Mouse (Mus musculus): Measurements from ENCODE around the gene Fmo9. TPM values are rescaled to one million over a fixed set of nuclear protein-coding genes. Genes with fewer than 3 reads are reported as not detected.

Fmo9 gene
- polyA plus RNA-seq (2012; rRNA removed): not detected in 2 replicates

DNA sequence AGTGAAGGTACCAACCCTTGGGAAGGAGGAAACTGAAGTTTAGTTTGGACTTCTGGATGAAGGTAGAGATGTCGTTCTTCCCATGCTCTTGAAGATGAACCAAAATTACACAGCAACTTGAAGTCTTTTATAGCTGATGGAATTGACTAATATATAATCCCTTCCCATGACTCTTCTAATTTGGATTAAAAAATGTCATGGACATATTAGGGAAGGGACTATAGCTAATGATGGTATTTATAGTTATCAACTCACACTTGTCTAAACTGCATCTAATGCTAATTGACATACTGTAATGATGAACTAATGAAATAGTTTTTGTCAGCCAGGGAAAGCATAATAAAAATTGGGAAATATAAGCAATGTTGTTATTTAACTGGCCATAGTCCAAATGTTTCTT is at the start of gene Fmo9:
TSS of gene Fmo9 (minus strand) at position 101 of the 400 bp plus-strand sequence.
- no peak for DNase-seq (ENCODE audit: low read depth)
- TF ChIP-seq POLR2A (IDR thresholded peaks at IDR 0.05; ENCODE audit: borderline replicate concordance, extremely low read depth, insufficient read depth, insufficient read length, poor library complexity, severe bottlenecking) (no peak), CTCF (IDR thresholded peaks at IDR 0.05; ENCODE audit: borderline replicate concordance, extremely low read depth, insufficient read depth, insufficient read length) (no peak)

- TF ChIP-seq POLR2A (IDR thresholded peaks at IDR 0.05; ENCODE audit: borderline replicate concordance, extremely low read depth, insufficient read depth, insufficient read length, poor library complexity, severe bottlenecking): no peak
- no peak for TF ChIP-seq CTCF (IDR thresholded peaks at IDR 0.05; ENCODE audit: borderline replicate concordance, extremely low read depth, insufficient read depth, insufficient read length)
- no peak for DNase-seq (ENCODE audit: low read depth)
These were observed 49.2 kb upstream of the Fmo9 start for GRCm38 (mm10) chr1:166730886-166731285.

GRCm38 (mm10) chr1:166730215-166730614 is 48.6 kb upstream of the Fmo9 start:
- TF ChIP-seq POLR2A (IDR thresholded peaks at IDR 0.05; ENCODE audit: borderline replicate concordance, extremely low read depth, insufficient read depth, insufficient read length, poor library complexity, severe bottlenecking) (no peak), CTCF (IDR thresholded peaks at IDR 0.05; ENCODE audit: borderline replicate concordance, extremely low read depth, insufficient read depth, insufficient read length) (no peak)

DNA sequence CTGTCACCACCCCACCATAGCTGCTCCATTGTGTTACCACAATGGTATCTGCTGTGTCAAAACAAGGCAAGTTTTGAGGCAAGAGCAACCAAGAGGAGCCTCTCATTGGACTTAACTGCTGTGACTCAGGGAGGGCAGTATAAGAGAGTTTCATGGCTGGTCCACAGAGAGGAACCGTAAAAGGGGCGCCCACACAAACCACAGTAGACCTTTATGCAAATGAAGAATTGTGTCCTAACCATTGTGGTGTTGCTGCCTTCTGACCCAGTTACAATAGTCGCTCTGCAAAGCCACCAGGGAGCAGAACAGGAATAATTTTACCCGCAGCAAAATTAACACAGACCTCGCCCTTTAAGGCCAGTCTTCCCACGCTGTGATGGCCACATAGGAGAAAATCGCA is 29.2 kb upstream of the Fmo9 start:
- TF ChIP-seq CTCF (IDR thresholded peaks at IDR 0.05; ENCODE audit: borderline replicate concordance, extremely low read depth, insufficient read depth, insufficient read length): no peak
- TF ChIP-seq POLR2A (IDR thresholded peaks at IDR 0.05; ENCODE audit: borderline replicate concordance, extremely low read depth, insufficient read depth, insufficient read length, poor library complexity, severe bottlenecking): no peak
- DNase-seq (ENCODE audit: low read depth): no peak

More at GRCm38 (mm10) chr1:166730215-166730614, 48.6 kb upstream of the Fmo9 start:
- DNase-seq (ENCODE audit: low read depth): no peak

DNA sequence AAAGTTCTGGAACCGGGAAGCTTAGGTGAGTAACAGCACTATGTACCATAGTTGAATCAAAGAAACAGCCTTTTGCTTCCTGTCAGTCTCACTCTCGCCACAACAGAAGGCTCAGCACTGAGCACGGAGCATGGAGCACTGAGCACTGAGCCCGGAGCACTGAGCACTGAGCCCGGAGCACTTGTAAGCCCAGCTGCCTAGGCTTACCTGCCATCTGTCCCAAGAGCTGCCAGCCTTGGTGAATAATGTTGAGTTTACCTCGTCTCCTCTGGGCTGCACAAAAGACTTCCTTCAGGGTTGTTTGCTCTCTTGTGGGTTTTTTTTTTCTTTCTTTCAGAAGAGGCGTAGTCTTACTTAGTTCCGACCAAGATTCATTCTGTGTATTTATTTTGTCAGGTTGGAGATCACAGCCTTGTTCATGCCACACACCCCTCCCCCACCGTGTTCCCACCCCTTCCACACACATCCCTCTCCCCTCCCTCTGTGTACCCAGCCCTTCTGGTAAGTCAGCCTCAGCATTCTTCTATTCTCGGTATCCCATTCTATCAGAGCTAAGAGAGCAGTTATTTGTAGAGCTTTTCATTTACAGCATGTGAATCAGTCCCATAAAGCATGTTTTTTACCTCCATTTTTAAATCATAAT is 20.7 kb upstream of the Fmo9 start:
- no peak for TF ChIP-seq CTCF (IDR thresholded peaks at IDR 0.05; ENCODE audit: borderline replicate concordance, extremely low read depth, insufficient read depth, insufficient read length)
- no peak for TF ChIP-seq POLR2A (IDR thresholded peaks at IDR 0.05; ENCODE audit: borderline replicate concordance, extremely low read depth, insufficient read depth, insufficient read length, poor library complexity, severe bottlenecking)
- DNase-seq (ENCODE audit: low read depth): peak; percentile 5

- peak; percentile 14 for DNase-seq (ENCODE audit: low read depth)
- TF ChIP-seq CTCF (IDR thresholded peaks at IDR 0.05; ENCODE audit: borderline replicate concordance, extremely low read depth, insufficient read depth, insufficient read length): no peak
- TF ChIP-seq POLR2A (IDR thresholded peaks at IDR 0.05; ENCODE audit: borderline replicate concordance, extremely low read depth, insufficient read depth, insufficient read length, poor library complexity, severe bottlenecking): no peak
These were observed 12.4 kb downstream of the Fmo9 start for GRCm38 (mm10) chr1:166669264-166669663.

GRCm38 (mm10) chr1:166660800-166661199 is 20.8 kb downstream of the Fmo9 start:
- no peak for DNase-seq (ENCODE audit: low read depth)
- TF ChIP-seq POLR2A (IDR thresholded peaks at IDR 0.05; ENCODE audit: borderline replicate concordance, extremely low read depth, insufficient read depth, insufficient read length, poor library complexity, severe bottlenecking) (no peak), CTCF (IDR thresholded peaks at IDR 0.05; ENCODE audit: borderline replicate concordance, extremely low read depth, insufficient read depth, insufficient read length) (no peak)

DNA sequence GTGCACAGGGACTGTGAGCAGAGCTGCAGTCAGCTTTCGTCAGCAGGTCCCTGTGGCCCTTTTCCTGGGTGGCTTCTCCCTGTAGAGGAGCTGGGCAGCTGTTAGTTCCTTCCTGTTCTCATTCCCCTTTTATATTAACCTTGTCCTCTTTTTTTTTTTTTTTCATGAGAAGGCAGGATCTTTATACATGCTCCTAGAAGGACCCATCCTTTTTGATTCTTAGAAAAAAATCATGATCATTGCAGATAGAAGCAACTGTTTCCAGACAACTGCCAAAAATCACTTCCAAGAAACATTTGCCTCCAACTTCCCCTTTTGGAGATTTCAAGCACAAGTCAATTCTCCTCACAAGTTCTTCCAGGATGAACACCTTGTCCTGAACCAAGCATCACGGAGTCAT is 34.1 kb downstream of the Fmo9 start, which contains the start of gene Gm4847:
TSS of gene Gm4847 (minus strand) at position 101 of the 400 bp plus-strand sequence.
- no peak for TF ChIP-seq POLR2A (IDR thresholded peaks at IDR 0.05; ENCODE audit: borderline replicate concordance, extremely low read depth, insufficient read depth, insufficient read length, poor library complexity, severe bottlenecking)
- TF ChIP-seq CTCF (IDR thresholded peaks at IDR 0.05; ENCODE audit: borderline replicate concordance, extremely low read depth, insufficient read depth, insufficient read length): no peak
- no peak for DNase-seq (ENCODE audit: low read depth)

Other genes starting within 250 kb of the Fmo9 start
- gene Gm4846, start 184.3 kb downstream of the Fmo9 start, polyA plus RNA-seq (2012; rRNA removed): 0.05 TPM in 1 of 2 replicates, not detected in the other
- gene Gm4847, start 34.2 kb downstream of the Fmo9 start, polyA plus RNA-seq (2012; rRNA removed): not detected in 2 replicates